Mouse (Mus musculus) frontal cortex, adult (tissue): ENCODE results near the gene Dnajc15.

ENCODE experiments used
- ATAC-seq: cut with Nextera tagmentation; 2 replicates; pipeline ENCODE4 v1.9.2; 2017; ENCODE audit warnings: mild to moderate bottlenecking, moderate library complexity, mixed read lengths; ENCODE audit not compliant: low TSS enrichment

Gene Dnajc15

DNA sequence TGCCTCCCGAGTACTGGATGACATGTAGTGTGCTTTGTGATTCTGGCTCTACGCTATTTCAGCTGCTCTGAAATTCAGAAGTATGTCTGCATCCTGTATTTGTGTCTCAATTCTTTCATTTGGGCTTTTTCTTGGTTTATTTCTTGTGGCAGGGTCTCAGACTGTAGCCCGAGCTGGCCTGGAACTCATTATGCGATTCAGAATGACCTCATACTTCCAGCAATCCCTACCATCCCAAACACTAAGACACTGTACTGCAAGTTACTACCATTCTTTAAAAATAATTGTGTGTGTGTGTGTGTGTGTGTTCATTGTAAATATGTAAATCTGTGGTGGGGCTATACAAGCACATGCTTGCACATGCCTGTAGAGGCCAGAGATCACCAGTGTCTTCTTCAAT lies 78.4 kb downstream of the Dnajc15 start:
- no peak for ATAC-seq

DNA sequence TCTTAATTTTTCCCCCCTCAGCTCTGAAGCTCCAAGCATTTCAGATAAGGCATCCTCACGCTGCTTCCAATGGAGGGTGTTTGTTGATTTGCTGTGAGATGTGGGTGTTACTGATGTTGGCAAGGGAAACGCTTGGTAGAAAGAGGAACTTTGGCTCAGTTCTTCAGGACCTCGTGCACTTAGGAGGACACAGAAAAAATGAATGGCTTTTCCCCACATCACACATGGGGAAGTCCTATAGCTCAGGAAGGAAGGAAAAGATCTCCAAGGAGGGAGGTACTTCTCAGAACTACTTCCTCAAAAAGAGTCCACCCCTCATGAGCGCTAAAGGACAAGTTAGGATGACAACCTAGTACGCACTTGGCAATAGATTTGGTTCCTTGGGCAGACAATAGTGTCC lies 79.7 kb downstream of the Dnajc15 start:
- ATAC-seq: no peak

DNA sequence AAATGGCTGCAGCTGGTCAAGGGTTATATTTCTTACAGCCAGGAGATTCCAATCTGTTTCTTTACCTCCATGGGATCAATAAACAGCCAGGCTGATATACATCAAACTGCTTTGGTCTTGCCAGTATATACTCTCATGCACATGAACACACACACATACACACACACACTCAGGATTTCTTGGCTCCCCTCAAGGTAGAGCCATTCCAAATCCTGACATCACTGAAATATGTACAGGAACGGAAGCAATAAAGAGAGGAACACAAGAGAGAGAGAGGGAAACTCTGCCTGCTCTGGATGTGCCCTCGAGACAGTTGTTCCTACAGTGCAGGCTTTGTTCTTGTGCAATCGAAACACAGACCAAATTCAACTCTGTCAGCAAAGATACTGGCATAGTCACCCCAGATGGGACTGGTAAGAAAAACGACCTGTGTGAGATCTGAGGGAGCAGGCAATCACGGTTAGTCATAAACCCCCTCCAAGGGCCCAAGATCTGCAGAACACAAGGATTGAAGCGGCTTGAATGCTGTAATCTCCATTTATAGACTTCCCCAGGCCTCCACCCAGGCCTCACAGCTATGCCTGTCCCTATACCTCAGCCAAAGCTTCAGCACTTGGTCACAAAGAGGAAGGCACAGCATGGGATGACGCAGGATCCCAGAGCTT lies 80.5 kb downstream of the Dnajc15 start:
- ATAC-seq: no peak

DNA sequence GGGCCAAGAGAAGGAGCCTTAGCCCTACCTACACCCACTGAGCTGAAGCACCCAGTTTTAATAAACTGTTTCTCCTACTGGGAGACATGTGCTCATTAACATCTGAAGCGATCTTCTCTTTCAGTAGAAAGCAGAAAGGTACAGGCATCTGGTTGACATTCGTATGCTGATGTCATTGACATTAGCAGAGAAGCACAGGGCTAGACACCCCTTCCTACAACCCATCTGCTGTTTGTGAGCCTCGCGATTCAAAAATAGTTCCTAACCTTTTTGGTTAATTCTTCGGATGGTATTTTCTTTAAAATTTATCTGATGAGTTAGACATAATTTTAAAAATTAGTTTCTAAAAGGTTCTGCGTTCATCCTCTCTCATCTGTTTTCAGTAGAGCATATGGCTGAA lies 81.9 kb downstream of the Dnajc15 start:
- no peak for ATAC-seq

DNA sequence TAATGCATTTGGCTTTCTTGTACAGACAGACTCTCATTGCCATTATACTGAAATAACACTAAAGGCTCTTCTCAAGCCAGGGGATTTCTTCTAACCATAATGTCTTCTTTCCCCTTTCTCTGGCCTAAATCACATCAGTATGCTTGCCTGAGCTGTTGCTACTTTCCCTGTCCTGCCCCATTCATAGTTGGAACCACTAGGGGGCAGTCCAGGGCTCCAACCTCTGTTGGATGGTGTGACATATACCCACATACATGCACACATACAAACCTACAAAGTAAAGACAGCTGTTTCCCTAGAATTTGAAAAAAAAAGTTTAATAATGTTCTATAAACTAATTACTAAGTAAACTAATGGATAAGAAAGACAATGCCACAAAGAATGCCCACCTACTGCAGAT lies 91.7 kb downstream of the Dnajc15 start:
- ATAC-seq: no peak

DNA sequence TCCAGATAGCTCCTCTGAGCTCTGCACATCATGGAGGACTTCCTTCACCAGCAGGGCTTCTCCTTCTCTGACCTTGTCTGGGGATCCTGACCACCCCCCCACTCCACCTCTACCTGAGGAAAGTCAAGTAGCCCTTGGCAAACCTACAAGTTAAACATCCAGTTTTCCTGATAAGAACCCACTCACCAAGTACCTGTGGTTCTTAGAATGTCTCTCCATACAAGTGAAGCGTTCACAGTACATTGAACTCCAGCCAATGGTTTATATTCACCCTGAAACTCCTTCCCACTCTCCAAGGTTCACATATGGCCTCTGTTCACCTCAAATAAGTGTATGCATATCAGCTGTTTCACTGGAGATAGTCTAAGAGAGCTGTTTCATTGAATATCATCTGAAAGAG lies 97.6 kb downstream of the Dnajc15 start:
- no peak for ATAC-seq

DNA sequence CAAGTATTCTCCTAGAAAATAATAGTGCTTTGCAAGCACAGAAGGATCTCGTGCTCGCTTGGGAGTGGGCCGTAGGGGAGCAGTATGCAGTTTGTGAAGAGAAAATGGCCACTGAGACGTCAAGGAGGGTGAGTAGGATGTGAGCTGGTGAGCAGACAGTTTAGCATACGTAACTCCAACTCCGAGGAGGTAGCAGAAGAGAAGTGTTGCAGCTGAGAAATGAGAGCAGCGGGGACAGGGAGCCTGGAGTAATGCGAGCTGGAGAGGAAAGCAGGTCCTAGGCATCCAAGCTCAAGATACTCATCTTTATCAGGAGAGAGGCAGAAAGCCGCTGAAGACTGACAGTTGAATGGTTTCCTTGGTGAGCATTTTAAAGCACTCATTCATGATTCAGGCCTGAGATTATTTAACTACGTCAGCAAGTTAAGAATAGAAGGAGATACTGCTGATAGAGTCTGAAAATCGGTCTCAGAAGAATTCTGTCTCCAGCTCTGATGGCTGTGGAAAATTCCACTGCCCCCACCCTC lies 98.9 kb downstream of the Dnajc15 start:
- ATAC-seq: peak; percentile 92

DNA sequence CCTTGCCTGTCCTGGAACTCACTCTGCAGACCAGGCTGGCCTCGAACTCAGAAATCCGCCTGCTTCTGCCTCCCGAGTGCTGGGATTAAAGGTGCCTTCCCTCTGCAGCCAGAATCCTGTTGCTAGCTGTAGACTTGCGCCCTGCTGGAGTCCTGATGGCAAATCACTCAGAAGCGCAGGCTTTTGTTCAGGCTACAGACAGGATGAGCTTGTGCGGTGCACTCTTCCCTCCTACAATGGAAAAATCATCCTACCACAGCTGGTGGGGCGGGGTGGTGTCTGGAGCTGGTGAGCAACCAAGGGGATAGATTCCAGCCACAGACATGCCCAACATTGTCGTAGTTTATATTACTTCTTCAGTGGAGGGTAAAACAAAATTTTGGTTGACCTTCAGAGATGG lies 101.6 kb downstream of the Dnajc15 start:
- ATAC-seq: no peak

DNA sequence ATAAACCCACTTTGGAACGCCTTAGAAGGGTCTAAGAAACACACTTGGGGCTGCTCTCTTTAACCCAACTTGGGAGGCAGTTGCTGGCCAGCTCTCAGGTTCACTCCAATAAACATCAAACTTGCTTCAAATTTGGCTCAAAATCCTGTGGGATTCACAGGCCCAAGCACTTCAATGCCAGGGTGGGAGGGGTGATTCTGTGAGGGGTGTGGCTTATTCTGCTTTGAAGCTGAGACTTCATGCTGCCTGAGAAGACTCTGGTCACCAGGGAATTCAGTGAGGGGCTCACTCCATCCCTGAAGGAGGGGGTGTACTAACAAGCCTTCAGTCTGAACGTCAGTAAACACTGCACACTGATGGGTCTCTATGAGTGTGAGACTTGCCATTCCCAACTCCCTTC lies 103.3 kb downstream of the Dnajc15 start:
- ATAC-seq: no peak
